Mouse (Mus musculus): ENCODE results near the gene Ribc1.

DNA sequence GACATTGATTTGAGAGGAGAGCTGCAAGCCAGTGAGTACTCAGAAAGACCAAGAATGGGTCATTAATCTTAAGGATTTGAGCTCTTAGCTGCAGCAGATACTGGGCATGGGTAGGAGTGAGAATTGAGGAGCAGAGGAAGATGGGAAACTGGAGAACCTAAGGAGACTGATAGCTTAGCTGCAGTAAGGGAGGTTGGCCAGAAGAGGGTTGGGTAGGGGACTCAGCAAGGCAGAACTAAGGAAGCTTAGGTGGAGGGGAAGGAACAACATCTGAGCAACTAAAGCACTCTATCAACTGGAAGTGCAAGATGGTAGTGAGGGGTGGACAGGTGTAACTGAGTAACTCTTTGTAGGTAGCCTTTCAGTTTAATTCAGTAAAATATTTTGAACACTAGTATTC lies 31.1 kb upstream of the Ribc1 start:
- TF ChIP-seq CTCF (IDR thresholded peaks at IDR 0.05; ENCODE audit: low read depth) (no peak), EP300 (IDR thresholded peaks at IDR 0.05; ENCODE audit: low read depth) (no peak)

Data from liver, embryonic 14.5 days (tissue).